Mouse (Mus musculus): ENCODE results near the gene Ccdc6.

DNA sequence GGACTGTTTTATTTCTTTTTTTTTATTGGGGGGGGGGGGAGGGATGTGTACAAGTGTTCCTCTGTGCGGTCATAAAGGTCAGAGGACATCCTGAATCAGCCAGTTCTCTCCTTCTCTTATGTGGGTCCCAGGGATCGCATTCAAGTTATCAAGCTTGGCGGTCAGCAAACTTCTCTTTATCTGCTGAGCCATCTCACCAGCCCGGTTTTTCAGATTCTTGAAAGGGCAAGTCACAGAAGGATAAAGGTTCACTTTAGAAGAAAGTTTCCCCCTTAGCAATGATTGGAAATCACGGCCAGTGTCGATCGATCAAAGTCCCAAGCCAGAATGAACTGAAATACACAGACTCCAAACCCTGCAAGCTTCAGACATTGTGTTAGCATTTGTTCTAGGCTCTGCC lies 47.1 kb upstream of the Ccdc6 start:
- TF ChIP-seq POLR2A (IDR thresholded peaks at IDR 0.05; ENCODE audit: control insufficient read depth, low read depth, low read length) = no peak
- TF ChIP-seq CTCF (IDR thresholded peaks at IDR 0.05; ENCODE audit: control insufficient read depth, insufficient read depth, insufficient replicate concordance, low read depth, low read length) = no peak
